Mouse (Mus musculus) midbrain, embryonic 11.5 days (tissue): Measurements from ENCODE around the gene Nek6. TPM values are rescaled to one million over a fixed set of nuclear protein-coding genes. Genes with fewer than 3 reads are reported as not detected.

ENCODE experiments used
- ATAC-seq: fragments of 200-750 bp; cut with Nextera tagmentation; 2 replicates; pipeline ENCODE4 v1.8.0; 2017; ENCODE audit warnings: moderate TSS enrichment, moderate library complexity; ENCODE audit not compliant: low FRiP score
- DNase-seq: peaks from one replicate; pipeline ENCODE4 v3.0.0; 2015; ENCODE audit warnings: low spot score; ENCODE audit errors: missing footprints
- H3K27ac ChIP-seq: fragments of 300-500 bp; sonication (generic); 2 replicates; pipeline ENCODE4 v1.5.1; 2014; ENCODE audit warnings: low read depth, low read length
- H3K27me3 ChIP-seq: fragments of 300-500 bp; sonication (generic); 2 replicates; pipeline ENCODE4 v1.6.1; 2014; ENCODE audit warnings: mild to moderate bottlenecking, low read length, moderate library complexity, mixed read lengths; ENCODE audit not compliant: control insufficient read depth, insufficient read depth
- H3K36me3 ChIP-seq: fragments of 300-500 bp; sonication (generic); 2 replicates; pipeline ENCODE4 v1.6.1; 2014; ENCODE audit warnings: mild to moderate bottlenecking, low read length, moderate library complexity, mixed read lengths; ENCODE audit not compliant: control insufficient read depth, insufficient read depth
- H3K4me1 ChIP-seq: fragments of 300-500 bp; sonication (generic); 2 replicates; pipeline ENCODE4 v1.6.1; 2014; ENCODE audit warnings: low read length; ENCODE audit not compliant: control insufficient read depth, insufficient read depth
- H3K4me2 ChIP-seq: fragments of 300-500 bp; sonication (generic); 2 replicates; pipeline ENCODE4 v1.6.1; 2014; ENCODE audit warnings: mild to moderate bottlenecking, moderate library complexity
- H3K4me3 ChIP-seq: fragments of 300-500 bp; sonication (generic); 2 replicates; pipeline ENCODE4 v1.5.1; 2014; ENCODE audit warnings: low read depth, low read length
- H3K9ac ChIP-seq: fragments of 300-500 bp; sonication (generic); 2 replicates; pipeline ENCODE4 v1.6.1; 2014; ENCODE audit warnings: low read length
- H3K9me3 ChIP-seq: fragments of 300-500 bp; sonication (generic); 2 replicates; pipeline ENCODE4 v1.6.1; 2016; ENCODE audit warnings: low read length; ENCODE audit not compliant: control insufficient read depth
- WGBS: fragments of 180-500 bp; shearing (Covaris S2); extraction: QIAGEN DNeasy Blood & Tissue Kit; methylation state at CpG from one replicate; pipeline ENCODE4 v1.1.7; 2014; 5-methylcytosine and 5-hydroxymethylcytosine counted together
- polyA plus RNA-seq: library from polyadenylated mRNA; unstranded; fragments of >200 nt; fragmentation: Nextera tagmentation; extraction: Ambion mirVana; gene quantifications from 2 replicates; pipeline ENCODE4 v1.2.1, GENCODE M21; 2014

The Nek6 gene
- polyA plus RNA-seq, 1 experiment from 2014 or later, result 87.3 TPM

- H3K9ac ChIP-seq, result no peak overlapping the region
- ATAC-seq (no peak), DNase-seq (no peak)
- no peaks in the 10 kb centered on the region for H3K27me3 ChIP-seq
- H3K4me2 ChIP-seq, result no peak overlapping the region
- H3K27ac ChIP-seq, result no peak overlapping the region
- no peaks in the 10 kb centered on the region for H3K9me3 ChIP-seq
- peaks cover 34% of the 10 kb centered on the region for H3K4me1 ChIP-seq
- no peak overlapping the region for H3K4me3 ChIP-seq
- no peaks in the 10 kb centered on the region for H3K36me3 ChIP-seq
- WGBS, result 88% methylated on average over 3 of the region's 3 CpGs
Measured at GRCm38 (mm10) chr2:38516471-38516870, 5.0 kb downstream of the Nek6 start.

- H3K4me1 ChIP-seq, result peaks cover 34% of the 10 kb centered on the region
- no peaks in the 10 kb centered on the region for H3K36me3 ChIP-seq
- H3K27me3 ChIP-seq, result no peaks in the 10 kb centered on the region
- H3K9ac ChIP-seq, result no peak overlapping the region
- no peak overlapping the region for H3K4me3 ChIP-seq
- no peak for ATAC-seq
- no peak overlapping the region for H3K4me2 ChIP-seq
- WGBS, result 70% methylated on average over 6 of the region's 6 CpGs
- DNase-seq, result no peak
- no peak overlapping the region for H3K27ac ChIP-seq
- no peaks in the 10 kb centered on the region for H3K9me3 ChIP-seq
Measured at GRCm38 (mm10) chr2:38517045-38517444, 5.6 kb downstream of the Nek6 start.

- Histone ChIP-seq H3K27me3 (no peaks in the 10 kb centered on the region), H3K9me3 (no peaks in the 10 kb centered on the region), H3K27ac (no peak overlapping the region), H3K36me3 (no peaks in the 10 kb centered on the region), H3K9ac (no peak overlapping the region), H3K4me3 (no peak overlapping the region), H3K4me2 (no peak overlapping the region), H3K4me1 (peaks cover 21% of the 10 kb centered on the region)
- ATAC-seq (no peak), DNase-seq (no peak)
- 93% methylated on average over 5 of the region's 5 CpGs for WGBS
Measured at GRCm38 (mm10) chr2:38518719-38519118, 7.3 kb downstream of the Nek6 start.

- Histone ChIP-seq H3K27ac (no peak overlapping the region), H3K9ac (no peak overlapping the region), H3K27me3 (no peaks in the 10 kb centered on the region), H3K4me2 (no peak overlapping the region), H3K36me3 (no peaks in the 10 kb centered on the region), H3K4me3 (no peak overlapping the region), H3K4me1 (peaks cover 16% of the 10 kb centered on the region), H3K9me3 (no peaks in the 10 kb centered on the region)
- ATAC-seq, result no peak
- no peak for DNase-seq
- WGBS, result 80% methylated on average over 11 of the region's 11 CpGs
Measured at GRCm38 (mm10) chr2:38519934-38520333, 8.5 kb downstream of the Nek6 start.

DNA sequence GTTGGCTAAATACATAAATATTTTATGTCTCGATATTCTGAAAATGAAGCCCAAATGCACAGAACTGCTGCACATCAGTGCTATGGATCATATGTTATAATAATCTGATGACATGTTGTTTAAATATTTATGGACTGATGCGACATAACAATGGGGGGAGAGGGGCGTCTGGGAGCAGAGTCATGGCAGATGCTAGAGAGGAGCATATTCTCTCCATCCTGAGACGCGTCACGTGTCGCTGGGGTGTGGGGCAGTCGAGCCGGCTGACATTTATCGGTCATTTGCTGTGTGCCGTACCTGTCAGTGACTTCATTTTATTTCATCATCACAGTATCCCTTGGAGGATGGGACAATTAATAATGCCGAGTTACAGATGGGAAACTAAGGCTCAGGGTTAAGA lies 10.2 kb downstream of the Nek6 start:
- peaks cover 7% of the 10 kb centered on the region for H3K4me1 ChIP-seq
- ATAC-seq, result no peak

GRCm38 (mm10) chr2:38522354-38522753 lies 10.9 kb downstream of the Nek6 start:
- DNase-seq (no peak), ATAC-seq (no peak)
- 80% methylated on average over 2 of the region's 2 CpGs for WGBS
- Histone ChIP-seq H3K9me3 (no peaks in the 10 kb centered on the region), H3K27me3 (no peaks in the 10 kb centered on the region), H3K4me1 (peaks cover 7% of the 10 kb centered on the region), H3K9ac (no peak overlapping the region), H3K36me3 (no peaks in the 10 kb centered on the region), H3K4me3 (no peak overlapping the region), H3K4me2 (no peak overlapping the region), H3K27ac (no peak overlapping the region)

More for the DNA sequence above, 10.2 kb downstream of the Nek6 start:
- Histone ChIP-seq H3K27me3 (no peaks in the 10 kb centered on the region), H3K9me3 (no peaks in the 10 kb centered on the region), H3K4me2 (no peak overlapping the region), H3K36me3 (no peaks in the 10 kb centered on the region), H3K4me3 (no peak overlapping the region), H3K9ac (no peak overlapping the region), H3K27ac (no peak overlapping the region)
- DNase-seq, result no peak
- WGBS, result 92% methylated on average over 12 of the region's 12 CpGs

- Histone ChIP-seq H3K27ac (no peak overlapping the region), H3K27me3 (no peaks in the 10 kb centered on the region), H3K9me3 (no peaks in the 10 kb centered on the region), H3K4me3 (no peak overlapping the region), H3K4me2 (no peak overlapping the region), H3K4me1 (peaks cover 7% of the 10 kb centered on the region), H3K36me3 (no peaks in the 10 kb centered on the region), H3K9ac (no peak overlapping the region)
- 86% methylated on average over 10 of the region's 10 CpGs for WGBS
- DNase-seq (no peak), ATAC-seq (no peak)
Measured at GRCm38 (mm10) chr2:38523781-38524445, 12.5 kb downstream of the Nek6 start.

GRCm38 (mm10) chr2:38525034-38525433 lies 13.6 kb downstream of the Nek6 start:
- no peak overlapping the region for H3K4me2 ChIP-seq
- H3K27me3 ChIP-seq, result no peaks in the 10 kb centered on the region
- 90% methylated on average over 3 of the region's 3 CpGs for WGBS
- no peaks in the 10 kb centered on the region for H3K9me3 ChIP-seq
- no peak overlapping the region for H3K4me3 ChIP-seq
- peaks cover 8% of the 10 kb centered on the region for H3K4me1 ChIP-seq
- H3K9ac ChIP-seq, result no peak overlapping the region
- DNase-seq (no peak), ATAC-seq (no peak)
- H3K36me3 ChIP-seq, result no peaks in the 10 kb centered on the region
- no peak overlapping the region for H3K27ac ChIP-seq

DNA sequence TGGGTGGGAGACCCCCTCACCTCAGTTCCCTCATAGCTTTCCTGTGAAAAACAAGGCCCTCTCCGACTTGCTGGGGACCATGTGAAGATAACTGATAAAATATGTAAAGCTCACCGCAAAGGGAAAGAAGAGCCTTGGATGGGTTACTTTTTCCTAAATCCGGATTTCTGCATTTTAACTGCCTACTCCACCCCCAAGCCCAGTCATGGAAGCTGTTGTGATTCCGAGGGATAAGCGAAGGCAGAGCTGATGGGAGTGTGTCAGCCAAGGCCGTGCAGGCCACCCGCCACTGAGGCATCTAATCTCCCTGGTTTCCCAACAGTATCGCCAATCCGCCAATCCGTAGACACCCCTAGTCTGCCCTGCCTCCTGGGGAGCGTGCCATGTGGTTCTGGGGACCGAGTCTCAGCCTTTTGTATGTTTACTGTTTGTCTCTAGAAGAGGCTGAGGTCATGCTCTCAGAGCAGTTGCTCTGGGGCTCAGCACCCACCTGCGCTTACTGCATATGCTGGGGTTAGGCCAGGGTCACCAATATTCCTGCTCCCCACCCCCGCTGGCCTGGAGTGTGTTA lies 18.2 kb downstream of the Nek6 start:
- DNase-seq (no peak), ATAC-seq (peak; percentile 31; the same call in 1 of the 2 replicates)
- H3K27me3 ChIP-seq, result no peaks in the 10 kb centered on the region
- H3K9me3 ChIP-seq, result no peaks in the 10 kb centered on the region
- H3K27ac ChIP-seq, result no peak overlapping the region
- H3K36me3 ChIP-seq, result no peaks in the 10 kb centered on the region
- H3K4me1 ChIP-seq, result peaks cover 24% of the 10 kb centered on the region
- 69% methylated on average over 14 of the region's 14 CpGs for whole genome bisulfite sequencing
- H3K4me3 ChIP-seq, result no peak overlapping the region
- H3K4me2 ChIP-seq, result no peak overlapping the region
- H3K9ac ChIP-seq, result no peak overlapping the region
